Mouse (Mus musculus): ENCODE data around the gene Fus. TPM values are rescaled to one million over a fixed set of nuclear protein-coding genes. Genes with fewer than 3 reads are reported as not detected.
"Not testable (repeated sequence)": the region's sequence is repeated elsewhere in the genome, so short reads cannot be mapped to it uniquely, and the experiment has no call there.

Fus gene
- polyA plus RNA-seq, 1 experiment: 239 TPM

DNA sequence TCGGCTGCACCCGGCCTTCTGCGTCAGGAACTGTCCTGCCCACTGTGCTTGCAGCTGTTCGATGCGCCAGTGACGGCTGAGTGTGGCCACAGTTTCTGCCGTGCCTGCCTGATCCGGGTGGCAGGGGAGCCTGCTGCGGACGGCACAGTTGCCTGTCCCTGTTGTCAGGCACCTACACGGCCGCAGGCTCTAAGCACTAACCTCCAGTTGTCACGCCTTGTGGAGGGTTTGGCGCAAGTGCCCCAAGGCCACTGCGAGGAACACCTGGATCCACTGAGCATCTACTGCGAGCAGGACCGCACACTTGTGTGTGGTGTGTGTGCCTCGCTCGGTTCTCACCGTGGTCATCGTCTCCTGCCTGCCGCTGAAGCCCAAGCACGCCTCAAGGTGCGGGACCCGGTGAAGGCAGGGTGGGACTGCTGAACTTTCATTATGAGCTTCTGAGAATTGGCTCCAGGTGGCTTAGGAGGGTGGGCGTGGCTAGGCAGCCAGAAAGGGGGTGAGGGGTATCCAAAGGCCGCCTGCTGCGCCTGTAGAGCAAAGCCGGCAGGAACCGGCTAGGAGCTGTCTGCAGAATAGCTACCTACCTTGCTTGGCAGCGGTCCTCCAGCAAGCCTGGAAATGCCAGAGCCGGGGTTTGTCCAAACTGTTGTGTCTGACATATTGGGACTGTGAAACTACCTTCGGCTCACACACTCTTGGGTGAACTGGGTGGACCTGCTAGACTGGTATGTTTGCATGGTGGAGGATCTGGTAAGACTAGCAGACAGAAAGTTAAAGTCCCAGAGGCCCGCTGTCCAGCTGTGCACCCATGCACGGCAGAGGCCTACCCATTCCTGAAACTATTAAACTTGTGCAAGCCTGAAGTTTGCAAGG, 37.5 kb downstream of the Fus start:
- 79% methylated on average over 35 of the region's 35 CpGs for WGBS
- Histone ChIP-seq H3K4me3 (ENCODE audit: extremely low read depth, insufficient read depth, insufficient read length) (no peak overlapping the region), H3K4me1 (ENCODE audit: control insufficient read depth, insufficient read depth, insufficient read length) (no peaks in the 10 kb centered on the region; the same call in 1 of the 2 replicates), H3K27ac (ENCODE audit: insufficient read depth, low read length) (no peak overlapping the region), H3K27me3 (ENCODE audit: control insufficient read depth, insufficient read depth, low read length) (no peaks in the 10 kb centered on the region), H3K36me3 (ENCODE audit: control insufficient read depth, insufficient read depth, low read length) (no peaks in the 10 kb centered on the region)
- TF ChIP-seq CTCF (IDR thresholded peaks at IDR 0.05; ENCODE audit: extremely low read depth, insufficient read depth, insufficient read length, insufficient replicate concordance): no peak
- TF ChIP-seq POLR2A (IDR thresholded peaks at IDR 0.05; ENCODE audit: low read depth, low read length): no peak
- DNase-seq (ENCODE audit: low read depth in 1 of 2, low spot score in 2 of 2): no peak

DNA sequence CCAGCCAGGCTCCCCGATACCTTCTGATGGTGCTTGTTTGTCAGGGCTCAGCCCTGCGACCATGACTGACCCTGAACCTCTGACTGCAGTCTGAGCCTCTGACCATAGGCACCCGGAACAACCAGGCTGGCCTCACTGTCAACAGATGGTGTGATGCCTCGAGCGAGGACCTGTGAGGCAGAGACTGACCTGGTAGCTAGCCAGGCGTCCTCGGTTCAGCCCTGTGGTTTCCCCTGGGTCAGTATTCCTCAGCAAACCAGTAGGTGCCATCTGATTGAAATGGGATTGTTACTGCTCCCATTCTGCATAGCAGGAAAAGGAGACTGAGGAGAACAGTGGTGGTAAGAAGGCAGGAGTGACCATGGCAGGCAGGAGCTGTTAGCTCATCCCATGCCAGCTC, 38.9 kb downstream of the Fus start:
- H3K27me3 ChIP-seq (ENCODE audit: control insufficient read depth, insufficient read depth, low read length): 0 out of 2 replicates have a peak, but pooled peaks cover 1% of the 10 kb centered on the region
- no peak for DNase-seq (ENCODE audit: low read depth in 1 of 2, low spot score in 2 of 2)
- WGBS: 88% methylated on average over 7 of the region's 7 CpGs
- H3K27ac ChIP-seq (ENCODE audit: insufficient read depth, low read length): no peak overlapping the region
- no peak overlapping the region for H3K4me3 ChIP-seq (ENCODE audit: extremely low read depth, insufficient read depth, insufficient read length)
- TF ChIP-seq CTCF (IDR thresholded peaks at IDR 0.05; ENCODE audit: extremely low read depth, insufficient read depth, insufficient read length, insufficient replicate concordance): no peak
- TF ChIP-seq POLR2A (IDR thresholded peaks at IDR 0.05; ENCODE audit: low read depth, low read length): no peak
- no peaks in the 10 kb centered on the region for H3K4me1 ChIP-seq (ENCODE audit: control insufficient read depth, insufficient read depth, insufficient read length)
- no peaks in the 10 kb centered on the region for H3K36me3 ChIP-seq (ENCODE audit: control insufficient read depth, insufficient read depth, low read length)

GRCm38 (mm10) chr7:128009715-128010340, 42.6 kb downstream of the Fus start:
- TF ChIP-seq POLR2A (IDR thresholded peaks at IDR 0.05; ENCODE audit: low read depth, low read length): no peak
- no peak for TF ChIP-seq CTCF (IDR thresholded peaks at IDR 0.05; ENCODE audit: extremely low read depth, insufficient read depth, insufficient read length, insufficient replicate concordance)
- 92% methylated on average over 40 of the region's 40 CpGs for WGBS

GRCm38 (mm10) chr7:128012136-128012780, 45.0 kb downstream of the Fus start:
- 72% methylated on average over 13 of the region's 13 CpGs for WGBS
- no peak overlapping the region for H3K27ac ChIP-seq (ENCODE audit: insufficient read depth, low read length)
- TF ChIP-seq POLR2A (IDR thresholded peaks at IDR 0.05; ENCODE audit: low read depth, low read length) (no peak), CTCF (IDR thresholded peaks at IDR 0.05; ENCODE audit: extremely low read depth, insufficient read depth, insufficient read length, insufficient replicate concordance) (no peak)
- DNase-seq (ENCODE audit: low read depth in 1 of 2, low spot score in 2 of 2): no peak
- no peaks in the 10 kb centered on the region for H3K36me3 ChIP-seq (ENCODE audit: control insufficient read depth, insufficient read depth, low read length)
- H3K4me3 ChIP-seq (ENCODE audit: extremely low read depth, insufficient read depth, insufficient read length): no peak overlapping the region
- H3K27me3 ChIP-seq (ENCODE audit: control insufficient read depth, insufficient read depth, low read length): 0 out of 2 replicates have a peak, but pooled peaks cover 1% of the 10 kb centered on the region
- H3K4me1 ChIP-seq (ENCODE audit: control insufficient read depth, insufficient read depth, insufficient read length): no peaks in the 10 kb centered on the region; the same call in 1 of the 2 replicates

More at GRCm38 (mm10) chr7:128009715-128010340, 42.6 kb downstream of the Fus start:
- DNase-seq (ENCODE audit: low read depth in 1 of 2, low spot score in 2 of 2): no peak
- H3K4me3 ChIP-seq (ENCODE audit: extremely low read depth, insufficient read depth, insufficient read length): no peak overlapping the region
- H3K27me3 ChIP-seq (ENCODE audit: control insufficient read depth, insufficient read depth, low read length): 0 out of 2 replicates have a peak, but pooled peaks cover 1% of the 10 kb centered on the region
- no peaks in the 10 kb centered on the region for H3K36me3 ChIP-seq (ENCODE audit: control insufficient read depth, insufficient read depth, low read length)
- H3K4me1 ChIP-seq (ENCODE audit: control insufficient read depth, insufficient read depth, insufficient read length): no peaks in the 10 kb centered on the region; the same call in 1 of the 2 replicates
- H3K27ac ChIP-seq (ENCODE audit: insufficient read depth, low read length): no peak overlapping the region

DNA sequence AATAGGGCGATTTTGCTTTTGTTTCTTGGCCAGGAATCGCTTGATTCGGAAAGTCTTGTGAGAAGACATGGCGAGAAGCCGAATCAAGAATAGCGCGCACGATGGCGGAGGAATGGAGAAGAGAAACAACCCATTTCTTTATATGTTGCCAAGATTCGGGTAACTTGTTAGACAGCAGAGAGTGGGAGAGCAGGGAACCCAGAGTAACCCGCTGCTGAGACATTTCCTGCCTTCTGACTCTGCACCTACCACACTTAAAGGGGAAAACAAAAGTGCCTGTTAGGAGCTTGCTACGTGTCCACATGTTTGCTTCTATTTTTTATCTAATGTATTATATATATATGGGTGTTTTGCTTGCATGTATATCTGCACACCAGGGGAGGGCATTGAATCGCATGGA, 45.9 kb downstream of the Fus start:
- 74% methylated on average over 13 of the region's 13 CpGs for WGBS
- Histone ChIP-seq H3K36me3 (ENCODE audit: control insufficient read depth, insufficient read depth, low read length) (no peaks in the 10 kb centered on the region), H3K27ac (ENCODE audit: insufficient read depth, low read length) (no peak overlapping the region), H3K4me1 (ENCODE audit: control insufficient read depth, insufficient read depth, insufficient read length) (no peaks in the 10 kb centered on the region; the same call in 1 of the 2 replicates), H3K27me3 (ENCODE audit: control insufficient read depth, insufficient read depth, low read length) (0 out of 2 replicates have a peak, but pooled peaks cover 1% of the 10 kb centered on the region), H3K4me3 (ENCODE audit: extremely low read depth, insufficient read depth, insufficient read length) (no peak overlapping the region)
- DNase-seq (ENCODE audit: low read depth in 1 of 2, low spot score in 2 of 2): no peak
- TF ChIP-seq CTCF (IDR thresholded peaks at IDR 0.05; ENCODE audit: extremely low read depth, insufficient read depth, insufficient read length, insufficient replicate concordance): no peak
- no peak for TF ChIP-seq POLR2A (IDR thresholded peaks at IDR 0.05; ENCODE audit: low read depth, low read length)

- not testable (repeated sequence) for H3K27me3 ChIP-seq (ENCODE audit: control insufficient read depth, insufficient read depth, low read length); H3K4me1 ChIP-seq (ENCODE audit: control insufficient read depth, insufficient read depth, insufficient read length); H3K27ac ChIP-seq (ENCODE audit: insufficient read depth, low read length); H3K4me3 ChIP-seq (ENCODE audit: extremely low read depth, insufficient read depth, insufficient read length); H3K36me3 ChIP-seq (ENCODE audit: control insufficient read depth, insufficient read depth, low read length); DNase-seq (ENCODE audit: low read depth in 1 of 2, low spot score in 2 of 2)
- 84% methylated on average over 5 of the region's 5 CpGs for WGBS
Measured at GRCm38 (mm10) chr7:128016134-128016533, 48.9 kb downstream of the Fus start.

Data from spleen, adult 2 months (tissue).